Mouse (Mus musculus) neural tube, embryonic 14.5 days (tissue): ENCODE measurements around the gene Fam13a. TPM values are rescaled to one million over a fixed set of nuclear protein-coding genes. Genes with fewer than 3 reads are reported as not detected.
A peak's percentile ranks its signal among the peaks of the same experiment; 100 is the strongest.

ENCODE experiments used
- ATAC-seq: fragments of 200-750 bp; cut with Nextera tagmentation; 2 replicates; pipeline ENCODE4 v1.8.0; 2017; ENCODE audit warnings: low read depth, mild to moderate bottlenecking, moderate TSS enrichment, moderate library complexity
- H3K27ac ChIP-seq: fragments of 300-500 bp; sonication (generic); 2 replicates; pipeline ENCODE4 v1.5.1; 2014; ENCODE audit warnings: low read depth, mild to moderate bottlenecking, control low read depth, low read length, moderate library complexity, mixed read lengths
- H3K27me3 ChIP-seq: fragments of 300-500 bp; sonication (generic); 2 replicates; pipeline ENCODE4 v1.6.1; 2014; ENCODE audit warnings: low read length; ENCODE audit not compliant: control insufficient read depth, insufficient read depth
- H3K36me3 ChIP-seq: fragments of 300-500 bp; sonication (generic); 2 replicates; pipeline ENCODE4 v1.6.1; 2014; ENCODE audit warnings: low read length, mixed read lengths; ENCODE audit not compliant: control insufficient read depth, insufficient read depth
- H3K4me1 ChIP-seq: fragments of 300-500 bp; sonication (generic); 2 replicates; pipeline ENCODE4 v1.6.1; 2014; ENCODE audit warnings: low read length; ENCODE audit not compliant: control insufficient read depth, insufficient read depth
- H3K4me2 ChIP-seq: fragments of 300-500 bp; sonication (generic); 2 replicates; pipeline ENCODE4 v1.6.1; 2014; ENCODE audit warnings: mild to moderate bottlenecking, low read depth, low read length, control low read depth
- H3K4me3 ChIP-seq: fragments of 300-500 bp; sonication (generic); 2 replicates; pipeline ENCODE4 v1.5.1; 2014; ENCODE audit warnings: low read depth, low read length, control low read depth, mixed read lengths
- H3K9ac ChIP-seq: fragments of 300-500 bp; sonication (generic); replicated peaks from 2 replicates; pipeline ENCODE4 v1.6.1; 2014; ENCODE audit warnings: low read depth, mild to moderate bottlenecking, control low read depth, low read length, mixed read lengths
- H3K9me3 ChIP-seq: fragments of 300-500 bp; sonication (generic); 2 replicates; pipeline ENCODE4 v1.6.1; 2016; ENCODE audit warnings: low read length; ENCODE audit not compliant: control insufficient read depth
- WGBS: fragments of 180-500 bp; shearing (Covaris S2); extraction: QIAGEN DNeasy Blood & Tissue Kit; methylation state at CpG from one replicate; pipeline ENCODE4 v1.1.7; 2014; 5-methylcytosine and 5-hydroxymethylcytosine counted together
- polyA plus RNA-seq: library from polyadenylated mRNA; unstranded; fragments of >200 nt; fragmentation: Nextera tagmentation; extraction: Ambion mirVana; gene quantifications from 2 replicates; pipeline ENCODE4 v1.2.1, GENCODE M21; 2014

The Fam13a gene
- polyA plus RNA-seq, 1 experiment from 2014 or later, result 17.6 TPM

GRCm38 (mm10) chr6:58933189-58933913 lies 91.0 kb downstream of the Fam13a start:
- ATAC-seq, result peak; percentile 96
- WGBS, result 23% methylated on average over 6 of the region's 6 CpGs
- H3K27ac ChIP-seq, result peak overlapping the region; percentile 76
- H3K4me2 ChIP-seq, result peak overlapping the region; percentile 8; the same call in 1 of the 2 replicates
- H3K4me3 ChIP-seq, result no peak overlapping the region
- H3K9ac ChIP-seq, result no peak overlapping the region
- H3K36me3 ChIP-seq, result no peaks in the 10 kb centered on the region
- H3K27me3 ChIP-seq, result no peaks in the 10 kb centered on the region
- no peaks in the 10 kb centered on the region for H3K9me3 ChIP-seq
- H3K4me1 ChIP-seq, result peaks cover 18% of the 10 kb centered on the region

GRCm38 (mm10) chr6:58932515-58933188 lies 91.7 kb downstream of the Fam13a start:
- Histone ChIP-seq H3K27ac (peak overlapping the region; percentile 76), H3K4me1 (peaks cover 18% of the 10 kb centered on the region), H3K4me3 (no peak overlapping the region), H3K36me3 (no peaks in the 10 kb centered on the region), H3K27me3 (no peaks in the 10 kb centered on the region), H3K9ac (no peak overlapping the region), H3K9me3 (no peaks in the 10 kb centered on the region), H3K4me2 (peak overlapping the region; percentile 8; the same call in 1 of the 2 replicates)
- WGBS, result 57% methylated on average over 12 of the region's 12 CpGs
- peak; percentile 52 for ATAC-seq

- no peak for ATAC-seq
- Histone ChIP-seq H3K27me3 (no peaks in the 10 kb centered on the region), H3K9me3 (no peaks in the 10 kb centered on the region), H3K27ac (no peak overlapping the region), H3K9ac (no peak overlapping the region), H3K4me1 (peaks cover 18% of the 10 kb centered on the region), H3K4me3 (no peak overlapping the region), H3K36me3 (no peaks in the 10 kb centered on the region), H3K4me2 (no peak overlapping the region)
- WGBS, result 74% methylated on average over 4 of the region's 4 CpGs
These were observed 93.2 kb downstream of the Fam13a start for GRCm38 (mm10) chr6:58931149-58931548.

GRCm38 (mm10) chr6:58929911-58930431 lies 94.4 kb downstream of the Fam13a start:
- H3K4me2 ChIP-seq, result no peak overlapping the region

GRCm38 (mm10) chr6:58927881-58928280 lies 96.5 kb downstream of the Fam13a start:
- no peaks in the 10 kb centered on the region for H3K27me3 ChIP-seq
- no peak overlapping the region for H3K4me3 ChIP-seq
- H3K4me1 ChIP-seq, result peaks cover 9% of the 10 kb centered on the region
- no peak overlapping the region for H3K4me2 ChIP-seq
- H3K27ac ChIP-seq, result no peak overlapping the region
- WGBS, result 86% methylated on average over 2 of the region's 2 CpGs
- no peaks in the 10 kb centered on the region for H3K36me3 ChIP-seq
- no peaks in the 10 kb centered on the region for H3K9me3 ChIP-seq
- ATAC-seq, result no peak
- no peak overlapping the region for H3K9ac ChIP-seq

More at GRCm38 (mm10) chr6:58929911-58930431, 94.4 kb downstream of the Fam13a start:
- H3K9me3 ChIP-seq, result no peaks in the 10 kb centered on the region
- ATAC-seq, result no peak
- no peaks in the 10 kb centered on the region for H3K36me3 ChIP-seq
- H3K9ac ChIP-seq, result no peak overlapping the region
- H3K27me3 ChIP-seq, result no peaks in the 10 kb centered on the region
- H3K4me3 ChIP-seq, result no peak overlapping the region
- WGBS, result 93% methylated on average over 9 of the region's 9 CpGs
- no peak overlapping the region for H3K27ac ChIP-seq
- H3K4me1 ChIP-seq, result peaks cover 18% of the 10 kb centered on the region

GRCm38 (mm10) chr6:58922511-58922910 lies 101.8 kb downstream of the Fam13a start:
- Histone ChIP-seq H3K9ac (no peak overlapping the region), H3K36me3 (no peaks in the 10 kb centered on the region), H3K27me3 (no peaks in the 10 kb centered on the region), H3K9me3 (no peaks in the 10 kb centered on the region), H3K4me2 (no peak overlapping the region), H3K4me1 (no peaks in the 10 kb centered on the region), H3K4me3 (no peak overlapping the region), H3K27ac (no peak overlapping the region)
- no peak for ATAC-seq
- WGBS, result 89% methylated on average over 5 of the region's 5 CpGs

GRCm38 (mm10) chr6:58921623-58922022 lies 102.7 kb downstream of the Fam13a start:
- Histone ChIP-seq H3K27me3 (no peaks in the 10 kb centered on the region), H3K36me3 (no peaks in the 10 kb centered on the region), H3K27ac (no peak overlapping the region), H3K9me3 (no peaks in the 10 kb centered on the region), H3K4me1 (no peaks in the 10 kb centered on the region), H3K9ac (no peak overlapping the region), H3K4me3 (no peak overlapping the region), H3K4me2 (no peak overlapping the region)
- 55% methylated on average over 3 of the region's 3 CpGs for whole genome bisulfite sequencing
- peak; percentile 70; the same call in 1 of the 2 replicates for ATAC-seq

GRCm38 (mm10) chr6:58920735-58921134 lies 103.6 kb downstream of the Fam13a start:
- Histone ChIP-seq H3K4me1 (no peaks in the 10 kb centered on the region), H3K36me3 (no peaks in the 10 kb centered on the region), H3K27me3 (no peaks in the 10 kb centered on the region), H3K9me3 (no peaks in the 10 kb centered on the region), H3K4me3 (no peak overlapping the region), H3K4me2 (no peak overlapping the region), H3K9ac (no peak overlapping the region), H3K27ac (no peak overlapping the region)
- WGBS, result 84% methylated on average over 6 of the region's 6 CpGs
- no peak for ATAC-seq

GRCm38 (mm10) chr6:58916498-58916897 lies 107.9 kb downstream of the Fam13a start:
- Histone ChIP-seq H3K4me3 (no peak overlapping the region), H3K27ac (no peak overlapping the region), H3K27me3 (no peaks in the 10 kb centered on the region), H3K4me2 (no peak overlapping the region), H3K36me3 (no peaks in the 10 kb centered on the region), H3K9me3 (no peaks in the 10 kb centered on the region), H3K9ac (no peak overlapping the region), H3K4me1 (no peaks in the 10 kb centered on the region)
- ATAC-seq, result no peak
- 85% methylated on average over 5 of the region's 5 CpGs for WGBS
